Mouse (Mus musculus): Measurements from ENCODE around the gene Kcnq2.

GRCm38 (mm10) chr2:181154831-181155415 is 19.8 kb upstream of the Kcnq2 start:
- TF ChIP-seq POLR2A (IDR thresholded peaks at IDR 0.05; ENCODE audit: insufficient read depth, low read depth, low read length): no peak
- TF ChIP-seq CTCF (IDR thresholded peaks at IDR 0.05; ENCODE audit: insufficient read depth, low read depth, low read length): no peak
